Mouse (Mus musculus): ENCODE results near the gene Otop3. TPM values are rescaled to one million over a fixed set of nuclear protein-coding genes. Genes with fewer than 3 reads are reported as not detected.

Gene Otop3
- polyA plus RNA-seq, 1 experiment, result 0.64 TPM

GRCm38 (mm10) chr11:115319704-115320383 is 14.7 kb upstream of the Otop3 start:
- peak; percentile 18 for DNase-seq (ENCODE audit: low read depth)
- no peak for TF ChIP-seq POLR2A (IDR thresholded peaks at IDR 0.05; ENCODE audit: borderline replicate concordance, extremely low read depth, insufficient read depth, insufficient read length, poor library complexity, severe bottlenecking)
- TF ChIP-seq CTCF (IDR thresholded peaks at IDR 0.05; ENCODE audit: borderline replicate concordance, extremely low read depth, insufficient read depth, insufficient read length), result no peak

- TF ChIP-seq POLR2A (IDR thresholded peaks at IDR 0.05; ENCODE audit: borderline replicate concordance, extremely low read depth, insufficient read depth, insufficient read length, poor library complexity, severe bottlenecking) (no peak), CTCF (IDR thresholded peaks at IDR 0.05; ENCODE audit: borderline replicate concordance, extremely low read depth, insufficient read depth, insufficient read length) (peak; percentile 90)
- DNase-seq (ENCODE audit: low read depth), result peak; percentile 79
Observed at GRCm38 (mm10) chr11:115321906-115322693, 12.4 kb upstream of the Otop3 start, which contains the start of gene Ush1g. Gene Ush1g, minus strand, starts transcription at chr11:115322041.

- TF ChIP-seq CTCF (IDR thresholded peaks at IDR 0.05; ENCODE audit: borderline replicate concordance, extremely low read depth, insufficient read depth, insufficient read length) (no peak), POLR2A (IDR thresholded peaks at IDR 0.05; ENCODE audit: borderline replicate concordance, extremely low read depth, insufficient read depth, insufficient read length, poor library complexity, severe bottlenecking) (no peak)
- DNase-seq (ENCODE audit: low read depth), result peak; percentile 28
Observed at GRCm38 (mm10) chr11:115323354-115323753, 11.2 kb upstream of the Otop3 start.

GRCm38 (mm10) chr11:115326730-115327129 is 7.8 kb upstream of the Otop3 start:
- no peak for TF ChIP-seq CTCF (IDR thresholded peaks at IDR 0.05; ENCODE audit: borderline replicate concordance, extremely low read depth, insufficient read depth, insufficient read length)
- no peak for DNase-seq (ENCODE audit: low read depth)

- DNase-seq (ENCODE audit: low read depth), result no peak
- TF ChIP-seq CTCF (IDR thresholded peaks at IDR 0.05; ENCODE audit: borderline replicate concordance, extremely low read depth, insufficient read depth, insufficient read length), result peak; percentile 19; the same call in 1 of the 2 replicates
- TF ChIP-seq POLR2A (IDR thresholded peaks at IDR 0.05; ENCODE audit: borderline replicate concordance, extremely low read depth, insufficient read depth, insufficient read length, poor library complexity, severe bottlenecking), result no peak
Observed at GRCm38 (mm10) chr11:115329339-115329738, 5.2 kb upstream of the Otop3 start.

GRCm38 (mm10) chr11:115335223-115335622 is 692 bp downstream of the Otop3 start:
- no peak for TF ChIP-seq CTCF (IDR thresholded peaks at IDR 0.05; ENCODE audit: borderline replicate concordance, extremely low read depth, insufficient read depth, insufficient read length)
- TF ChIP-seq POLR2A (IDR thresholded peaks at IDR 0.05; ENCODE audit: borderline replicate concordance, extremely low read depth, insufficient read depth, insufficient read length, poor library complexity, severe bottlenecking), result no peak
- DNase-seq (ENCODE audit: low read depth), result no peak

GRCm38 (mm10) chr11:115336115-115336514 is 1.6 kb downstream of the Otop3 start:
- DNase-seq (ENCODE audit: low read depth), result no peak
- TF ChIP-seq CTCF (IDR thresholded peaks at IDR 0.05; ENCODE audit: borderline replicate concordance, extremely low read depth, insufficient read depth, insufficient read length) (no peak), POLR2A (IDR thresholded peaks at IDR 0.05; ENCODE audit: borderline replicate concordance, extremely low read depth, insufficient read depth, insufficient read length, poor library complexity, severe bottlenecking) (no peak)

- TF ChIP-seq CTCF (IDR thresholded peaks at IDR 0.05; ENCODE audit: borderline replicate concordance, extremely low read depth, insufficient read depth, insufficient read length) (no peak), POLR2A (IDR thresholded peaks at IDR 0.05; ENCODE audit: borderline replicate concordance, extremely low read depth, insufficient read depth, insufficient read length, poor library complexity, severe bottlenecking) (no peak)
- no peak for DNase-seq (ENCODE audit: low read depth)
Observed at GRCm38 (mm10) chr11:115337350-115337749, 2.8 kb downstream of the Otop3 start.

GRCm38 (mm10) chr11:115337826-115338225 is 3.3 kb downstream of the Otop3 start:
- TF ChIP-seq POLR2A (IDR thresholded peaks at IDR 0.05; ENCODE audit: borderline replicate concordance, extremely low read depth, insufficient read depth, insufficient read length, poor library complexity, severe bottlenecking), result no peak
- DNase-seq (ENCODE audit: low read depth), result no peak

GRCm38 (mm10) chr11:115341246-115341645 is 6.7 kb downstream of the Otop3 start:
- DNase-seq (ENCODE audit: low read depth), result no peak
- TF ChIP-seq CTCF (IDR thresholded peaks at IDR 0.05; ENCODE audit: borderline replicate concordance, extremely low read depth, insufficient read depth, insufficient read length) (no peak), POLR2A (IDR thresholded peaks at IDR 0.05; ENCODE audit: borderline replicate concordance, extremely low read depth, insufficient read depth, insufficient read length, poor library complexity, severe bottlenecking) (no peak)

GRCm38 (mm10) chr11:115341866-115342265 is 7.3 kb downstream of the Otop3 start:
- no peak for TF ChIP-seq CTCF (IDR thresholded peaks at IDR 0.05; ENCODE audit: borderline replicate concordance, extremely low read depth, insufficient read depth, insufficient read length)
- no peak for TF ChIP-seq POLR2A (IDR thresholded peaks at IDR 0.05; ENCODE audit: borderline replicate concordance, extremely low read depth, insufficient read depth, insufficient read length, poor library complexity, severe bottlenecking)
- no peak for DNase-seq (ENCODE audit: low read depth)

- no peak for DNase-seq (ENCODE audit: low read depth)
- TF ChIP-seq POLR2A (IDR thresholded peaks at IDR 0.05; ENCODE audit: borderline replicate concordance, extremely low read depth, insufficient read depth, insufficient read length, poor library complexity, severe bottlenecking) (no peak), CTCF (IDR thresholded peaks at IDR 0.05; ENCODE audit: borderline replicate concordance, extremely low read depth, insufficient read depth, insufficient read length) (no peak)
Observed at GRCm38 (mm10) chr11:115344967-115345366, 10.4 kb downstream of the Otop3 start.
